Mouse (Mus musculus): Measurements from ENCODE around the gene Cfap73.

- TF ChIP-seq CTCF (IDR thresholded peaks at IDR 0.05; ENCODE audit: control insufficient read depth, insufficient read depth, low read length) (peak; percentile 25; the same call in 1 of the 2 replicates), POLR2A (IDR thresholded peaks at IDR 0.05; ENCODE audit: borderline replicate concordance, control insufficient read depth, low read depth, low read length) (no peak)
These were observed 41.9 kb downstream of the Cfap73 start for GRCm38 (mm10) chr5:120592141-120592540.

Measured in bone marrow, adult 2 months (tissue).